Mouse (Mus musculus) CD4-positive, CD25-positive, alpha-beta regulatory T cell, adult 9 weeks (primary cell): ENCODE results near the gene Dbnl. TPM values are rescaled to one million over a fixed set of nuclear protein-coding genes. Genes with fewer than 3 reads are reported as not detected.

Experiments used
- polyA plus RNA-seq: library from polyadenylated mRNA; unstranded; fragments of 100-300 nt; shearing (Covaris generic); gene quantifications from one replicate; pipeline ENCODE4 v1.2.1, GENCODE M21; 2017

Dbnl gene
- 299 TPM for polyA plus RNA-seq

GRCm38 (mm10) chr11:5788056-5789014 is at the start of gene Dbnl:
Dbnl (plus strand) TSS chr11:5788488.

GRCm38 (mm10) chr11:5761820-5762632 is 26.3 kb upstream of the Dbnl start, which contains the start of gene Urgcp:
Urgcp (minus strand) TSS chr11:5762376.

DNA sequence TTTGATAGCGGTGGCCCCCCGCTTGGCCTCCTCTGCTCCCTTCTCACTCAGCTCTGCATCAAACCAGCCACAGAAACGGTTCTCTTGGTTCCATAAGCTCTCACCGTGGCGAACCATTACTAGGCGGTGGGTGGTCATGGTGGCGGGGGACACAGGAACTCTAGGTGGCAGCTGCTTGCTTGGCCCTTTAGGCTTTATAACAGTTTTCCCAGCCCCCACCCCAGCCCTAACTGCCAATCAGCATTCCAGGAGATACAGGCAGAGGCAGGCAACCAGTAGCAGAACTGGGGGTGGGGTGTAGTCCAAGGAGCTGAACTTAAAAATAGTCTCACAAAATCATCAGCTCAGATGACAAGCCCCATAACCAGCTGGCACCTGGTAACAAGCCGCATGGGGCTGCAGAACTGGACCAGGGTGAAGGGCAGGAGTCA is 15.3 kb downstream of the Dbnl start, which contains the start of gene Pgam2:
TSS of gene Pgam2 (minus strand) at position 183 of the 431 bp plus-strand sequence.

GRCm38 (mm10) chr11:5837251-5838246 is 49.3 kb downstream of the Dbnl start, which contains the start of gene Polm:
Polm (minus strand) TSS chr11:5838016.

Other genes starting within 250 kb of the Dbnl start
- 3.8 TPM for gene Ccdc117, start 246.3 kb upstream of the Dbnl start, polyA plus RNA-seq
- not detected for gene Ankrd36, start 218.8 kb upstream of the Dbnl start, polyA plus RNA-seq
- 28.5 TPM for gene Mrps24, start 72.8 kb upstream of the Dbnl start, polyA plus RNA-seq
- gene Urgcp, start 26.1 kb upstream of the Dbnl start, polyA plus RNA-seq, result 31.4 TPM
- gene Pgam2, start 15.2 kb downstream of the Dbnl start, polyA plus RNA-seq, result 5.2 TPM
- gene Polm, start 49.5 kb downstream of the Dbnl start, polyA plus RNA-seq, result 32.6 TPM
- 0.50 TPM for gene Aebp1, start 73.5 kb downstream of the Dbnl start, polyA plus RNA-seq
- 80.4 TPM for gene Pold2, start 89.8 kb downstream of the Dbnl start, polyA plus RNA-seq
- gene Myl7, start 110.3 kb downstream of the Dbnl start, polyA plus RNA-seq, result not detected
- not detected for gene Gck, start 161.6 kb downstream of the Dbnl start, polyA plus RNA-seq
- gene Ykt6, start 167.2 kb downstream of the Dbnl start, polyA plus RNA-seq, result 64.5 TPM